Mouse (Mus musculus): Measurements from ENCODE around the gene Gm49601. TPM values are rescaled to one million over a fixed set of nuclear protein-coding genes. Genes with fewer than 3 reads are reported as not detected.
A peak's percentile ranks its signal among the peaks of the same experiment; 100 is the strongest.

Gm49601 gene
- total and polyA plus RNA-seq, 3 experiments = 0.33 TPM; not detected in 2

- no peaks in the 10 kb centered on the region for H3K4me1 ChIP-seq (ENCODE audit: insufficient read depth, low read depth, low read length)
Measured at GRCm38 (mm10) chr16:18627163-18627562, 936 bp upstream of the Gm49601 start.

GRCm38 (mm10) chr16:18625791-18626311, 376 bp downstream of the Gm49601 start:
- no peak for DNase-seq (ENCODE audit: low spot score)
- H3K4me3 ChIP-seq (ENCODE audit: low read depth, low read length) = 0 out of 2 replicates have a peak overlapping the region, but pooled peaks have one; percentile 4
- H3K9me3 ChIP-seq (replicated peaks) = peaks cover 41% of the 10 kb centered on the region
- H3K36me3 ChIP-seq (replicated peaks) = no peaks in the 10 kb centered on the region
- TF ChIP-seq POLR2AphosphoS5 (IDR thresholded peaks at IDR 0.05; ENCODE audit: insufficient replicate concordance, low read depth, low read length) (no peak), CTCF (IDR thresholded peaks at IDR 0.05; ENCODE audit: low read depth, low read length) (no peak), GATA1 (IDR thresholded peaks at IDR 0.05; ENCODE audit: borderline replicate concordance, low read length) (no peak), TAL1 (conservative IDR thresholded peaks at IDR 0.05; ENCODE audit: low read depth, low read length) (no peak), GATA2 (IDR thresholded peaks at IDR 0.05; ENCODE audit: borderline replicate concordance, low read depth, low read length) (no peak)
- no peaks in the 10 kb centered on the region for H3K4me1 ChIP-seq (ENCODE audit: insufficient read depth, low read depth, low read length)
- no peak for ATAC-seq (ENCODE audit: extremely low read depth, insufficient number of reproducible peaks, low FRiP score, poor library complexity, severe bottlenecking)
- peaks cover 47% of the 10 kb centered on the region for H3K27me3 ChIP-seq (ENCODE audit: insufficient read depth, low read length)

More at GRCm38 (mm10) chr16:18627163-18627562, 936 bp upstream of the Gm49601 start:
- peaks cover 29% of the 10 kb centered on the region for H3K9me3 ChIP-seq (replicated peaks)
- TF ChIP-seq CTCF (IDR thresholded peaks at IDR 0.05; ENCODE audit: low read depth, low read length) (no peak), POLR2AphosphoS5 (IDR thresholded peaks at IDR 0.05; ENCODE audit: insufficient replicate concordance, low read depth, low read length) (no peak), GATA2 (IDR thresholded peaks at IDR 0.05; ENCODE audit: borderline replicate concordance, low read depth, low read length) (no peak)
- H3K36me3 ChIP-seq (replicated peaks) = no peaks in the 10 kb centered on the region
- peaks cover 38% of the 10 kb centered on the region for H3K27me3 ChIP-seq (ENCODE audit: insufficient read depth, low read length)
- H3K4me3 ChIP-seq (ENCODE audit: low read depth, low read length) = no peak overlapping the region
- ATAC-seq (ENCODE audit: extremely low read depth, insufficient number of reproducible peaks, low FRiP score, poor library complexity, severe bottlenecking) = no peak
- DNase-seq (ENCODE audit: low spot score) = no peak

GRCm38 (mm10) chr16:18625097-18625496, 1.1 kb downstream of the Gm49601 start:
- no peak for TF ChIP-seq GATA1 (IDR thresholded peaks at IDR 0.05; ENCODE audit: borderline replicate concordance, low read length)
- TF ChIP-seq CTCF (IDR thresholded peaks at IDR 0.05; ENCODE audit: low read depth, low read length) = no peak
- Histone ChIP-seq H3K4me1 (ENCODE audit: insufficient read depth, low read depth, low read length) (no peaks in the 10 kb centered on the region), H3K4me3 (ENCODE audit: low read depth, low read length) (no peak overlapping the region), H3K9me3 (replicated peaks) (peaks cover 43% of the 10 kb centered on the region), H3K27me3 (ENCODE audit: insufficient read depth, low read length) (peaks cover 45% of the 10 kb centered on the region), H3K36me3 (replicated peaks) (no peaks in the 10 kb centered on the region)
- ATAC-seq (ENCODE audit: extremely low read depth, insufficient number of reproducible peaks, low FRiP score, poor library complexity, severe bottlenecking) (no peak), DNase-seq (ENCODE audit: low spot score) (no peak)

- Histone ChIP-seq H3K27me3 (ENCODE audit: insufficient read depth, low read length) (peaks cover 47% of the 10 kb centered on the region; the same call in 1 of the 2 replicates), H3K4me3 (ENCODE audit: low read depth, low read length) (no peak overlapping the region), H3K4me1 (ENCODE audit: insufficient read depth, low read depth, low read length) (no peaks in the 10 kb centered on the region), H3K36me3 (replicated peaks) (no peaks in the 10 kb centered on the region), H3K9me3 (replicated peaks) (peaks cover 43% of the 10 kb centered on the region)
- ATAC-seq (ENCODE audit: extremely low read depth, insufficient number of reproducible peaks, low FRiP score, poor library complexity, severe bottlenecking) (no peak), DNase-seq (ENCODE audit: low spot score) (no peak)
- TF ChIP-seq GATA1 (IDR thresholded peaks at IDR 0.05; ENCODE audit: borderline replicate concordance, low read length) (no peak), CTCF (IDR thresholded peaks at IDR 0.05; ENCODE audit: low read depth, low read length) (no peak), GATA2 (IDR thresholded peaks at IDR 0.05; ENCODE audit: borderline replicate concordance, low read depth, low read length) (no peak), TAL1 (conservative IDR thresholded peaks at IDR 0.05; ENCODE audit: low read depth, low read length) (no peak), POLR2AphosphoS5 (IDR thresholded peaks at IDR 0.05; ENCODE audit: insufficient replicate concordance, low read depth, low read length) (no peak)
Measured at GRCm38 (mm10) chr16:18624641-18625040, 1.6 kb downstream of the Gm49601 start.

GRCm38 (mm10) chr16:18623751-18624540, 2.3 kb downstream of the Gm49601 start:
- Histone ChIP-seq H3K9me3 (replicated peaks) (peaks cover 39% of the 10 kb centered on the region), H3K36me3 (replicated peaks) (no peaks in the 10 kb centered on the region), H3K27me3 (ENCODE audit: insufficient read depth, low read length) (peaks cover 47% of the 10 kb centered on the region; the same call in 1 of the 2 replicates), H3K4me1 (ENCODE audit: insufficient read depth, low read depth, low read length) (no peaks in the 10 kb centered on the region), H3K4me3 (ENCODE audit: low read depth, low read length) (no peak overlapping the region)
- ATAC-seq (ENCODE audit: extremely low read depth, insufficient number of reproducible peaks, low FRiP score, poor library complexity, severe bottlenecking) (no peak), DNase-seq (ENCODE audit: low spot score) (no peak)
- TF ChIP-seq POLR2AphosphoS5 (IDR thresholded peaks at IDR 0.05; ENCODE audit: insufficient replicate concordance, low read depth, low read length) = no peak
- no peak for TF ChIP-seq GATA2 (IDR thresholded peaks at IDR 0.05; ENCODE audit: borderline replicate concordance, low read depth, low read length)
- no peak for TF ChIP-seq CTCF (IDR thresholded peaks at IDR 0.05; ENCODE audit: low read depth, low read length)
- TF ChIP-seq TAL1 (conservative IDR thresholded peaks at IDR 0.05; ENCODE audit: low read depth, low read length) = no peak
- no peak for TF ChIP-seq GATA1 (IDR thresholded peaks at IDR 0.05; ENCODE audit: borderline replicate concordance, low read length)

- ATAC-seq (ENCODE audit: extremely low read depth, insufficient number of reproducible peaks, low FRiP score, poor library complexity, severe bottlenecking) (no peak), DNase-seq (ENCODE audit: low spot score) (no peak)
- no peak overlapping the region for H3K4me3 ChIP-seq (ENCODE audit: low read depth, low read length)
- no peak for TF ChIP-seq TAL1 (conservative IDR thresholded peaks at IDR 0.05; ENCODE audit: low read depth, low read length)
- no peak for TF ChIP-seq POLR2AphosphoS5 (IDR thresholded peaks at IDR 0.05; ENCODE audit: insufficient replicate concordance, low read depth, low read length)
- no peak for TF ChIP-seq GATA1 (IDR thresholded peaks at IDR 0.05; ENCODE audit: borderline replicate concordance, low read length)
- TF ChIP-seq CTCF (IDR thresholded peaks at IDR 0.05; ENCODE audit: low read depth, low read length) = no peak
- TF ChIP-seq GATA2 (IDR thresholded peaks at IDR 0.05; ENCODE audit: borderline replicate concordance, low read depth, low read length) = no peak
- peaks cover 39% of the 10 kb centered on the region for H3K9me3 ChIP-seq (replicated peaks)
- no peaks in the 10 kb centered on the region for H3K36me3 ChIP-seq (replicated peaks)
- H3K4me1 ChIP-seq (ENCODE audit: insufficient read depth, low read depth, low read length) = peaks cover 3% of the 10 kb centered on the region; the same call in 1 of the 2 replicates
- H3K27me3 ChIP-seq (ENCODE audit: insufficient read depth, low read length) = peaks cover 46% of the 10 kb centered on the region
Measured at GRCm38 (mm10) chr16:18622916-18623750, 3.1 kb downstream of the Gm49601 start.

Measured in G1E (cell line).